Mouse (Mus musculus) lung, adult 2 months (tissue): Measurements from ENCODE around the gene Pla2g15. TPM values are rescaled to one million over a fixed set of nuclear protein-coding genes. Genes with fewer than 3 reads are reported as not detected.
A peak's percentile ranks its signal among the peaks of the same experiment; 100 is the strongest.

Experiments
- DNase-seq: peaks from one replicate; pipeline ENCODE4 v3.0.0; 2022
- H3K4me1 ChIP-seq: fragments of 200-500 bp; 2 replicates; pipeline ENCODE4 v1.6.1; 2011; ENCODE audit warnings: low read length; ENCODE audit not compliant: control insufficient read depth, insufficient read depth
- H3K4me3 ChIP-seq: fragments of 200-500 bp; replicated peaks from 2 replicates; pipeline ENCODE3; 2011; ENCODE audit warnings: low read depth, mild to moderate bottlenecking, control low read depth, low read length; ENCODE audit errors: extremely low read depth
- CTCF ChIP-seq: fragments of 200-500 bp; IDR thresholded peaks from 2 replicates; pipeline ENCODE4 v1.5.1; 2011; ENCODE audit warnings: mild to moderate bottlenecking, low read length, control low read depth; ENCODE audit not compliant: insufficient read depth
- POLR2A ChIP-seq: fragments of 200-500 bp; IDR thresholded peaks from 2 replicates; pipeline ENCODE4 v1.6.1; 2011; ENCODE audit warnings: low read depth, mild to moderate bottlenecking, control low read depth, low read length, borderline replicate concordance; ENCODE audit errors: extremely low read depth
- WGBS: fragments of 180-500 bp; shearing (Covaris S2); methylation state at CpG from one replicate; pipeline ENCODE4 v1.1.7; 2018; 5-methylcytosine and 5-hydroxymethylcytosine counted together
- polyA plus RNA-seq: library from polyadenylated mRNA; depleted of rRNA; stranded (reverse); fragments of >200 nt; gene quantifications from 2 replicates; pipeline ENCODE4 v1.2.3, GENCODE M21; 2012

Pla2g15 gene
- polyA plus RNA-seq, 1 experiment, result 28.3 TPM

- peaks cover 2% of the 10 kb centered on the region; the same call in 1 of the 2 replicates for H3K4me1 ChIP-seq
- WGBS, result 86% methylated on average over 4 of the region's 4 CpGs
- no peak for DNase-seq
- TF ChIP-seq CTCF (no peak), POLR2A (no peak)
- H3K4me3 ChIP-seq, result no peak overlapping the region
Measured at GRCm38 (mm10) chr8:106146014-106146413, 4.2 kb upstream of the Pla2g15 start.

DNA sequence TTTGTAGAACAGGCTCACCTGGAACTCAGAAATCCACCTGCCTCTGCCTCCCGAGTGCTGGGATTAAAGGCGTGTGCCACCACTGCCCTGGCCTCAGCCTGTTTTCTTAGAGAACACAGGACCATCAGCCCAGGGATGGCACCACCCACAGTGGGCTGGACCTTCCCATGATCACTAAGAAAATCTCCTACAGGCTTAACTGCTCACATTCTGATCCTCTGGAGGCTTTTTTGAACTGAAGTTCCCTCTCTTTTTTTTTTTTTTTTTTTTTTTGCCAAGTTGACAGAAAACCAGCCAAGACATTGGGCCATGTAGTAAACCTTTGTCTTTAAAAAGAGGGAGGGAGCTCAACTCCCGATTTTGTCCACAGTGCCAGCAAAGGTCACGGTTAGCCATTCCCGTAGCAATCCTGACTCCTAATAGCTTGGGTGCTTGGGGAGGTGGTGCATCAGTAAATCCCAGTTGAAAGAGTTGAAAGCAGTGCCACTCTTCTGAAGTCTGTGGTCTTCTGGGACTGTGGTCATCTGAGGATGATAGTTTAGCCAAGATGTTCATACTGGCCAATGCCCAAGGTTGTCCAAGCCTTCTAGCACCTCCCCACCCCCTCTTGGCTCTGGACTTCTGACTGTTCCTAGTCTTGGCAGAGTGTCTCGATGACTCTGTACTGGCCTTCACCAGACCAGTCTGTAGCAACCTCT, 2.2 kb upstream of the Pla2g15 start:
- Histone ChIP-seq H3K4me3 (no peak overlapping the region), H3K4me1 (0 out of 2 replicates have a peak, but pooled peaks cover 2% of the 10 kb centered on the region)
- DNase-seq, result no peak
- no peak for TF ChIP-seq CTCF
- no peak for TF ChIP-seq POLR2A
- 71% methylated on average over 6 of the region's 6 CpGs for WGBS

DNA sequence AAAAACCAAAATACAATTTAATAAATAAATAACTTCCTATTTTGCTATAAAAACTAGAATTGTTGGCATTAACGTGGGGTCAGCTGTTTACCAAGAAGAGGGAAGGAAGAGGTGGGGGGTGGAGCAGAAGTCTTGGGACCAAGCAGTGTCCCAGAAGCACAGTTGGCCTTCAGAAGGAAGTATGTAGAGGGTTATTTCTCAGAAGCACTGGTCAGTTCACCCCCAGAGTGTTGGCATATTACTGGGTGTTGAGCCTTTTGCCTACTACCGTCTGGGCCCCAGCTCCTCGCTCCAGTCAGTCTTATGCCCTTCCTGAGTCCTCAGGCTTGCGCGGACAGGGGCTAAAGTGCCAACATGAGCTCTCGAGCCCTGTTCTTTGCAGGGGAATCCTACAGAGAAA, 1.2 kb upstream of the Pla2g15 start:
- Histone ChIP-seq H3K4me1 (0 out of 2 replicates have a peak, but pooled peaks cover 2% of the 10 kb centered on the region), H3K4me3 (no peak overlapping the region)
- no peak for DNase-seq
- no peak; the same call in 1 of the 2 replicates for TF ChIP-seq POLR2A
- TF ChIP-seq CTCF, result no peak
- 76% methylated on average over 6 of the region's 6 CpGs for WGBS

GRCm38 (mm10) chr8:106150653-106151000, 428 bp downstream of the Pla2g15 start:
- DNase-seq, result no peak
- WGBS, result 16% methylated on average over 8 of the region's 8 CpGs
- H3K4me1 ChIP-seq, result 0 out of 2 replicates have a peak, but pooled peaks cover 2% of the 10 kb centered on the region
- H3K4me3 ChIP-seq, result peak overlapping the region; percentile 70
- TF ChIP-seq POLR2A, result no peak
- TF ChIP-seq CTCF, result no peak

DNA sequence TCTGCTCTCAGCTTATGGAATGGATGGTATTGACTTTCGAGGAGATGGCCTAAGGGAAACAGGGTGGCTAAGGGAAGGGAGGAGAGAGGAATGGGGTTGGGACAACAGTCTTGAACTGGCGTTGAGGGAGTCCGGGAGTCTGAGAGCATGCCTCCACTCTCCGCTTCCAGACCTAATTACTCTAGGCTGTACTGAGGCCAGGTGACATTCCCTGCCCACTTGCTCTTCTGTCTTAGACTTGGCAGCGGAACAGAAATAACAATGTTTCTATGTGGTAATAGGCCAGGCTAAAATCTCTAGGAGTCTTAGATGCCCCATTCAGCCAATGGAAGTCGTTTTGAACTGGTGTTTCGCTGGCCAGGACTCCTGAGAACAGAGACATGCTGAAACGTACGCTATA, 842 bp downstream of the Pla2g15 start:
- peak overlapping the region; percentile 70 for H3K4me3 ChIP-seq
- no peak for DNase-seq
- 0 out of 2 replicates have a peak, but pooled peaks cover 2% of the 10 kb centered on the region for H3K4me1 ChIP-seq
- WGBS, result 48% methylated on average over 9 of the region's 9 CpGs
- TF ChIP-seq POLR2A (no peak), CTCF (no peak)

DNA sequence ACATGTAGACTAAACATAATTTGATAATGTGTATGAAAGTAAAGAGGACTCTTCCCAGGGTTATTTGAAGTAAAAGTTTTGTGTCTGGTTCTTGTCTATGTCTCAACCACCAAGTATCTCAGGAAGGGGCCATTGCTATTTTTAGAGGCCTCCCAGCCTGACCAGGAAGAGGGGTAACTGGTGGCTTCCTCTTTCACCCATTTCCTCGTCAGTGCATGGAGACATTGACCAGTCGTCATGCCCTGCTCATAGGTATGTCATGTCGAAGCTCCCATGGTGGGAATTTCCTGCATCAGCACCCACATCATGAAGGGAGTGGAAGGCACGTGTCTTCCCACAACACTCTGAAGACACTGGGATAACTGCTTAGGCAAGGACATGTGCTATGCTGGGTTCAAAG, 2.7 kb downstream of the Pla2g15 start:
- WGBS, result 50% methylated on average over 4 of the region's 4 CpGs
- DNase-seq, result no peak
- Histone ChIP-seq H3K4me1 (0 out of 2 replicates have a peak, but pooled peaks cover 2% of the 10 kb centered on the region), H3K4me3 (no peak overlapping the region)
- TF ChIP-seq POLR2A (no peak), CTCF (no peak)

DNA sequence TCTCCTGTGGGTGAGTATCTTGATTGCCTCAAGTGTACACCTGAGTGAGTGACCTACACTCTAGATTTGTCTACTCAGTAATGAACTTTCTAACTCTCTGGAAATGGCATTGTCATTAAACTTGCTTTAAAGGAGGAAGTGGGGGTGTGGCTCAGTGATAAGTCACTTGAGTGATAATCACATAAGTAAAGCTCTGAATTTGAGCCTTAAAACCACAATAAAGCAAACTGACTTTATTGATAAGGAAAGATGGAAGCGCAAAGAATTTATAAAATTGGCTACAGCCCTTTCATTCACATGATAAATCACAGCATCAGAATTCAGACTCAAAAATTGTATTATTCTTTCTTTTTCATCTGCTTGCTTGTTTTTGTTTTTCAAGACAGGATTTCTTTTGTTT, 7.2 kb downstream of the Pla2g15 start:
- 98% methylated on average over 1 of the region's 1 CpGs for WGBS
- H3K4me1 ChIP-seq, result no peaks in the 10 kb centered on the region
- DNase-seq, result no peak
- no peak overlapping the region for H3K4me3 ChIP-seq
- no peak for TF ChIP-seq CTCF

GRCm38 (mm10) chr8:106158381-106158780, 8.2 kb downstream of the Pla2g15 start:
- 89% methylated on average over 10 of the region's 10 CpGs for WGBS
- no peak for DNase-seq
- TF ChIP-seq POLR2A (no peak), CTCF (no peak)
- Histone ChIP-seq H3K4me1 (no peaks in the 10 kb centered on the region), H3K4me3 (no peak overlapping the region)

DNA sequence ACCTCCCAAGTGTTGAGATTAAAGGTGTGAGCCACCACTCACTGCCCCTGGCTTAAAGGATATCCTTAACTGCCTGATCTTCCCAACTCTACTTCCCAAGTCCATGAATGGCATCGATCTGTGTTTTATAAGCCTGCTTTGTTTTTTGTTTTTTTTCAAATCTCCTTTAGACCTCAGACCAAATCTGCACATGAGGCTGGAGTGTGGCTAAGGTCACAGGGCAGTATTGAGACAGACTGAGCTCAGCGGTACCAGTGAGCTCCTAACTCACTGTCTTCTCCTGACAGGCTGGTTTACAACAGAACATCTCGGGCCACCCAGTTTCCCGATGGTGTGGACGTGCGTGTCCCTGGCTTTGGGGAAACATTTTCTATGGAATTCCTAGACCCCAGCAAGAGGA, 9.7 kb downstream of the Pla2g15 start:
- WGBS, result 92% methylated on average over 6 of the region's 6 CpGs
- no peak for TF ChIP-seq CTCF
- DNase-seq, result no peak
- no peaks in the 10 kb centered on the region for H3K4me1 ChIP-seq
- no peak overlapping the region for H3K4me3 ChIP-seq

- TF ChIP-seq CTCF, result no peak
- TF ChIP-seq POLR2A, result no peak
- Histone ChIP-seq H3K4me3 (no peak overlapping the region), H3K4me1 (peaks cover 2% of the 10 kb centered on the region; the same call in 1 of the 2 replicates)
- WGBS, result 82% methylated on average over 9 of the region's 9 CpGs
- DNase-seq, result no peak
Measured at GRCm38 (mm10) chr8:106163251-106163650, 13.1 kb downstream of the Pla2g15 start.

GRCm38 (mm10) chr8:106165460-106165859, 15.3 kb downstream of the Pla2g15 start:
- DNase-seq, result peak; percentile 75
- TF ChIP-seq CTCF (peak; percentile 74), POLR2A (no peak)
- H3K4me1 ChIP-seq, result peaks cover 4% of the 10 kb centered on the region; the same call in 1 of the 2 replicates
- H3K4me3 ChIP-seq, result no peak overlapping the region
- 38% methylated on average over 4 of the region's 4 CpGs for WGBS
